Mouse (Mus musculus) thymus, postnatal 10 days (tissue): Measurements from ENCODE around the gene Mocs2.

Experiments
- DNase-seq, 2 experiments: peaks; one replicate each; pipeline ENCODE4 v3.0.0; 2021; ENCODE audit warnings: low spot score in 2 of 2

Gene Mocs2

DNA sequence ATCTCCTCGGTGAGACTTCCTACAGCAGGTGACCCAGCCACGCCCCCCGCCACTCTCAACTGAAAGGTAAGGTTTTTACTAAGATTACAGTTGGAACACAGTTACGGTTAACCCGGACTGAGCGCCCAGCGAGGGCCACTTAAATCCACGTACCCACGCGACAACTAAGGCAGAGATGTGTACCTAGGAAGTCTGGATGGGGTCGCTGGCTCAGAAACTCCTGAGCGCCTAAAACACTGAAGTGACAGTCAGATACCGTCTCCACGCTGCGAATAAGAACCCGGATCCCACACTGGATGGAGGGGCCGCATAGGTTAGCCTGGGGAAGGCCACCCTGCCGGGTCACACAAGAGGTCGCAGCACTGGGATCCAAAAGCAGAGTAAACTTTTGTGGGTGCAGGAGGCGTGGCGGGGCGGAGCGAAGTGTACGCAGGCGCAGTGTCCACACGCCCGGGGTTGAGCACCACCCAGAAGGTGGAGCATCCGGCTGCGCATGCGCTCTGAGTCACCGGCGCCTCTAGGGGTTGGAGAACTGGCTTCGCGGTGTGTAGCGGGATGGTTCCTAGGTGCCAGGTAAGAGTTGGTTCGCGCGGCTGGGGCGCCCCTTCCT is at the start of gene Mocs2:
Gene Mocs2 (plus strand): TSS at position 486 of the 610 bp plus-strand sequence.
- peak; percentile 89 to 97 for DNase-seq

DNA sequence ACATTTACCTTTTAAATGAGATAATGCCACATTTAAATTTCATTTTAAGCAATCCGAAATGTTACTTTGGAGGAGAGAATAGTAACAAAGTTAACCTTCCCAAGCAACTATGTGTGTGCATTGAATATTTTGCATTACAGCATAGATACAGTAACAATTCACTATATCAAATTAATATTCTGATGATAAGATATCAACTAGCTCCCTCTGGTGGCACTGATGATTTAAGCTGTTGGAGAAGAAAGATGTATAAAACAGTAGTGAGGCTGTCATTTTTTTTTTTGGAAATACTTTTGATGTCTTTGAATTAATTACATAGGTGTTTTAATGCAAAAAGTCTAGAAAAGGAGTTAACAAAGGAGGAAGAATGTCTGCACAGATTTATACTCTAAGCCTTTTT is 26.5 kb upstream of the Mocs2 start:
- DNase-seq: no peak

DNA sequence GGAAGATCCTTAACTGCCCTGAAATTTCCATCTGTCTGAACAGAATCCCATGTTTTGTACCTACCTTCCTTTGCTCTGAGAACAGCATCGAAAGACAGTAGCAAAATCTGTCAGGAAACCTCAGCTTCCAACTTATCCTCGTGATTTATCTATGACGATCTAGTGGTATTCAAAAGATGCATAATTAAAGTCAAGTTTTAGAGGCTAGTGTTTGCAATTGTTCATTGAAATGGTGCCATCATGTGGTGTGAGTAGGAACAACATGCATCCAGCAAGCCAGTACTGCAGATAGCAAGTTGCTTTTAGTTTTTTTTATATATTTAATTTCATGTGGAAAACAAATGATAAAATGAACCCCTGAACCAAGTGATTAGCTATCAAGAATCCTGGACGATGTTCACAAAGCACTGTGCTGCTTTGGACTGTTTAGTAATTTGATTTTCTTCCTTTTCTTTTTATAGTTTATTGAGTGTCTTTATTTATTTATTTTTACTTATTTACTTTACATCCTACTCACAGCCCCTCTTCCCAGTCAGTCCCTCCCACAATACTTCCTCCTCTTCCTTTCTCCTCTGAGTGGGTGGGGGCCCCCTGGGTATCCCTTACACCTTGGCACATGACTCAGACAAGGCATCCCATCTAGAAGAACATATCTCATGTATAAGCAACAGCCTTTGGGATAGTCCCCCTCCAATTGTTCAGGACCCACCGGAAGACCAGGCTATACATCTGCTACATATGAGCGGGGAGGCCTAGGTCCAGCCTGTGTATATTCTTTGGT is 24.6 kb upstream of the Mocs2 start:
- peak in 1 of 2 experiments; percentile 45 for DNase-seq

DNA sequence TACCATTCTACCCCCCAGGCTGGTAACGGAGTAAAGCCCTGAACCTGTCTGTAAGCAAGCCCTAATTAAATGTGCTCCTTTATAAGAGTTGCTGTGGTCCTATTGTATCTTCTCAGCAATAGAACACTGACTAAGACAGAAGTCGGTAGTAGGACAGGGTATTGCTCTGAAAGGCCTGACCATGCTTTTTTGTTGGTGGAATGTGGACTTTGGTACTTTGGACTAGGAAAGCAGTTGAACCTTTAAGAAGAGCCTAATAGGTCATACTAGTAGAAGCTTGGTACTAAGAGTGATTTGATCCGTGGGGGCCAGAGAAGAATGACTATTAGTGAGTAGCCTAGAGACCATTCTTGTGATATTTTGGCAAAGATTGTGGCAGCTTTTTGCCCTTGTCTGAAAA is 16.2 kb upstream of the Mocs2 start:
- DNase-seq: no peak

DNA sequence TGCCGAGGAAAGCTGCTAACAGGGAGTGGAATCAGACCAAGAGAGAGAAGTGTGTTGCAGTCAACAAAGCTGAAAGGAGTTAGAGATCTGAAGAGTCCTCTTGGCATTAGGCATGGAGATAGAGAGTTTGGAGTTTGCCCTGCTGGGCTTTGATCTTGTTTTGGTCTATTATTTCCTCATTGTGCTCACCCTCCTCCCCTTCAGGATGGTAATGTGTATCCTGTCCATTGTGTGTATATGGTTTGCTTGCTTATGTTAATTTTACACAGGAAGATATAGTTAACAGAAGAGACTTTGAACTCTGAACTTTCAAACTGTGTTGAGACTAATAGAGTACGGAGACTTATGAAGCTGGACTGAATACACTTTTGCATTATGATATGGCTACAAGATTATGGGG is 15.1 kb upstream of the Mocs2 start:
- DNase-seq: no peak

DNA sequence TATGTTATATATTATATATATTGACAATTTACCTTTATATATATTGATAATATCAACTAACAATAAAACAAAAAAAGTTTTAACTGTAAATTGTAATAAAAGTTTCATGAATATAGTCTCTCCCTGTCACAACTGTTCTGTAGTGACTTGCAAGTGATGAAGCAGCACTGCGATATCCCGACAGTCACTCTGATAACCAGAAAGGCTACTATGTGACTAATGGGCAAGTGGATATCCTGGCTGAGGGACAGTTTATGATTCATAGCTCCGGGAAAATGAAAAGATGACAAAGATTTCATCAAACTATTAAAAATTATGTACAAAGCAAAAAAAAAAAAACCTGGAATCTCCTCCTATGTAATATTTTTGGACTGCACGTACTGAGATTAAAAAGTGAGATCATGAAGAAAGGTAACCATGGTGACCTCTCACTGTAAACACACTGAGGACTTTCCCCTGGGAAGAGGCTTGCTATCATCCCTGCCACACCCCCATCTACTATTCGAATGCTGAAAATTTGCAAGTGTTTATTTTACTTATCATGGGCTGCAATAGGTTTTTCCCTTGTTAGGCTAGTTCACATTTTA is 8.3 kb upstream of the Mocs2 start:
- DNase-seq: no peak

DNA sequence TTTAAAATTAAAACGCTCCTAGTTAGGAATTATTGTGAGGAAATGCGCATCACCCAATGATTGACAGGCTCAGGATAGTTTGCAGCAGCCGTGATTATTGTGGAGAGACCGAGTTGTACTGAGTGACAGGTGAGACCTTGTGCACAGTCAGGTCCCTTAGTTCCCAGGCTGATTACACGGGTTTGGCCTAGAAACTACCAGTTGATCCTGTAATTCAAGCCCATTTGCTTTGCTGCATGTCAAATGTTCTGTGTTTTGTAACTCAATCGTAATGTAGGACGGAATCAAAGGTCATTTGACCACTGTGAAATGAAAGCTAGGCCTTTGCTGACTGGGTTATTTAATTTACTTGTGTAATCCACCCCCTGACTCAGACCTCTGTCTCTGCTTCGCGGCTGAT is 477 bp downstream of the Mocs2 start:
- DNase-seq: no peak

DNA sequence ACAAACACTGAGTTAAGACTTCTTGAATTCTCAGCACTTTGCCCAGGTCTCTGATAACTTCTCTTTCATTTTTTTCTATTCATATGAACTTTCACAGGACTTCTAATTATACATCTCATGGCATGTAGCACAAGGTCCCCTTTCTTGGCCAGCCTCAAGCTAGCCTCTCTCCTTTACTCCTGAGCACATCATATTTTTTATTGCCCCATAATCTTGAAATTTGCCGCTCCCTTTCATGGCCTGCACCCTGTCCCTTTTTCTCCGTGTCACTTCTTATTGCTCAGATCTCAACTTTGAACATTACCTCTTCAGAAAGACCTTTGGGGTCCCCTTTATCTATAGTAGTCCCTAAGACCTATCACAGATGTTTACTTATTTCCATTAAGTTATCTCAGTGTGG is 4.8 kb downstream of the Mocs2 start:
- DNase-seq: no peak

DNA sequence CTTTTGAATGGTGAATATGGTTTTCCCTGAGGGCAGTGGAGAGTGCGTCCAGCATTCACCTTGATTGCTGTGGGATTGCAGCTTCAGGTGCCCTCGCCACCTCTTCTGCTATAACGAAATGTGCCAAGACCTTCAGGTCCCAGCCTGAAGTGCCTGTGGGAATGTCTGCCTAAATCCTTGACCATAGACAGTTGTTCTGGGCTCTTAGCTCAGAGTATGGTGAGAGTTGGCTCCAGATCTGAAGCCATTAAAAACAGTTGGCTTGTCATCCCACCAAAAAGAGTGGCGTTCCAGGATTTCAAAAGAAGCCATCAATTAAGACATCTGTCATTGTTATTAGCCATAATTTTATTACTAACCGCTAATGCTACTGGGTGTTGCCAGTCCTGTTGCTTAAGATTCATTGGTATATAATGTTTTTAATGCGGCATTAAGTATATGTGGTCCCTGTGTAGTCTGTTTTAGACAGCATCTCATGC is 7.4 kb downstream of the Mocs2 start:
- DNase-seq: no peak

DNA sequence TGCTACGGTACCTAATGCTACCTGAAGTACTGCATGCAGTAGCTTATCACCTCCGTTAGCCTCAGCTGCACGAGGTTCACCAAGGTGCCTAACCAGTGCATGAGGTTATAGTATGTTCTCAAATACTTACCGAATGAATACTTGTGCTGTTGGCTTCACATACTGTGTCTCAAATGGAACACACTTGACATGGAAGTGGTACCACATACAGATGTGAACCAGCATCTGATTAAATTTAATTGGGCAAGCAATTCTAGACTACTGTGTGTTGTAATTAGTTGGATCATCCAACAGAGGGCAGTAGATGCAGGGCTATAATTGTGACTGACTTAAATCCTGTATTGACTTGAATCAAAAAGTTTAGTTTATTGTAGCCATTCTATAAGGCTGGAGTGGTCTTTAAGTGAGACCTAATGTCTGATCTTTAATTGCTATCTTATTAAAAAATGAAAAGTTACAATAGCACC is 13.4 kb downstream of the Mocs2 start:
- DNase-seq: peak in 1 of 2 experiments; percentile 45

DNA sequence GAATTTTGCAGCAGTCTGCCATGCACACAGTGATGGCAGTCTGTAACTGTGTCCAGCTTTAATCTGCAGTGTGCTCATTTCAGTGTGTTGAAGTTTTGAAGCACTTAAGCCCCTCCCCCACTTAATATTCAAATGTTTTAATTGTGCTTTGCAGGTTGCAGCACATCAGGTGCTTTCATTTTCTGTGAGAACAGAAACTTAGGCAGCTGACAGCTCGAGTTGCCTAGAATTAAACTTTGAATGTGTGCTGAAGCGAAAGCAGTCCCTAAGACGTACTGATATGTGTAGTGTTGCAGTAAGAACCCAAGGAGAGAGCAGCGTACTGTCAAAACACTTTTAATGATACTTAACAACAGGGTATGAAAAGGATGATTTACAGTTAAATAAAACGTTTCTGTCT is 14.7 kb downstream of the Mocs2 start:
- DNase-seq: no peak

DNA sequence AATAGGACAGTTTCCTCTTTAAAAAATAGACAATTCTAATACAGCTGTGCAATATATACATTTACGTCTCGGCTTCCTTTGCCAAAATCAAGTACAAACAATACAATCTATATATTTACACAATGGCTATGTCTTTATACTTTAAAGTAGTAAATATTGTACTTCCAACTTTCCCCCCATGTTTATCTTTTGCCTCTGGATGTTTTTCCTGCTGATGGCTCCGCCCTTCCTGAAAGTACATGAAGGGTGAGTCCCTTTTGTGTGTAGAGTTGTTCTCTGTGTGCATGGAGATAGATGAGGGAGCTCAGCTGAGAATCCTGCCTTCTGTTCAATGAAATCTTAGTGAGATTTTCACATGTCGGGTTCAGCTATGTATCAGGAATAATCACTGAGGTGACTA is 15.3 kb downstream of the Mocs2 start:
- DNase-seq: no peak

DNA sequence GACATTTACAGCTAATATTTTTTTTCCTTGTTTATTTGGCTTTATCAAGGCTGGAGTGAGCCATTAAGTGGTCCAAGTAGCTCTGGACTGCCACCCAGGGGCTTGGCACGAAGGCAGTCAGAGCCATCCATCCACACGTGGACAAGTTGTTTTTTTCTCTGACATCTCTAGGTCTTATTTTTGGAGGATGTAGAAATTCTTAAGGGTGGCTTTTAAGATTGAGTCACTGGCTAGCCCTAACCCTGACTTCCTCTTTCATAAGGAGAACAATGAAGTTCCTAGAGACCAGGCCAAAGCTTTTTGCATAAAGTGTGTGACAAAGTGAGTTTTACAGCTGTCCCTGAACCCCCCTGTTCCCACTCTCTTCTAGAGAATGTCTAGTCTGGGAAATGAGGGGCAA is 16.5 kb downstream of the Mocs2 start:
- DNase-seq: no peak

DNA sequence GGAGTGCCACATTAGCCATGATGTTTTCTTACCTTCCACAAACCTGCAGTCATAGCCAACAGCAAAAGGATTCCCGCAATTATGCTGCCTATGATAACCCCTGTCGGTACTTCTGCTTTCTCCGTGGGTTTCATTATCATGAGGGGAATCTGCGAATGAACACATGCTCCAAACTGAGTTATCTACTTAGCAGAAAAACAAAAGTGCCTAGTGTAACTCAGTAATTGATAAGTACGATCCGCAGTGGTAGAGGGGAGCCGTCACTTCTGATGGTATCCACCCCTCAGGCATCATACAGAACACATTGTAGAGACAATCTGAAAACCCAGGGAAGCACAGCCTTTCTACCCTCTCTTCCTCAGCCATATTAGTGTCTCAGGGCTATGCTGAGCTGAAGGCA is 19.0 kb downstream of the Mocs2 start:
- no peak for DNase-seq

DNA sequence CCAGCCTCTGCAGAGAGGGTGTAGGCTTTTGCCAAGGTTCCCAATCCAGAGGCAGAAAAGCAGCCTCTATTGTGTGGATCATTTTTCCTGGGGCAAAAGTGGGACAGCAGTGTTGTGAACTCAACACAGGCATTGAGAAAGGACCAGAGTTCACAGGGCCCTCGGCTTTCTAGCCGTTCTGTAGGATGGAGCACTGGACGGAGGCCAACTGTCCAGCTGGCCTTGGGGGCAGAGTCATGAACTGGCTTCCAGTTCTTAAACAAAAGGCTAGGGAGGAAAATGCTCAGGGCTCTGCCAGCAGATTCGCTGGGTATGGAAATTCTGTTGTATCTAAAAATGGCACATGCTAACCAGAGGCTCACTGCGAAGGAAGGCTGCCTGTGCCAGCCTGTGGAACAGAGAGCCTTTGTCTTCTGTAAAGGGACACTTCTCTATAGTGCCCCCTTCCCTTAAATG is 20.5 kb downstream of the Mocs2 start:
- no peak for DNase-seq

DNA sequence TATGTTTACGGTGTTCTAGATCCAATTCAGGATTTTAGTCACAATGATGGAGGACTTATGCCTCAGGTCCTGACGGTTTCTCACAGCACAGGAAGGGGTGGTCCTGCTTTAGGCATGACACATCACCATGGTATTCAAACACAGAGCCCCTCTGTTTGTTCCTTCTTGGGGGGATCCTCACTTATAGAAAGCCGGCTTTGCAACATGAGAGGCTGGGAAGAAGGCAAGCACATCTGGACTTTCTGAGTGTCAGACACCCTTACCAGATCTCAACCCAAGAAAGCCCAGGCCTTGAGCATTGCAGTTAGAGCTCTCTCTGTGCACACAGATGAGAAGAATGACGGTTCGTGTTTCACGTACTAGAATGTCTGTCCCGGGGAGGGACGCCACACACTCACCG is 21.1 kb downstream of the Mocs2 start:
- no peak for DNase-seq

DNA sequence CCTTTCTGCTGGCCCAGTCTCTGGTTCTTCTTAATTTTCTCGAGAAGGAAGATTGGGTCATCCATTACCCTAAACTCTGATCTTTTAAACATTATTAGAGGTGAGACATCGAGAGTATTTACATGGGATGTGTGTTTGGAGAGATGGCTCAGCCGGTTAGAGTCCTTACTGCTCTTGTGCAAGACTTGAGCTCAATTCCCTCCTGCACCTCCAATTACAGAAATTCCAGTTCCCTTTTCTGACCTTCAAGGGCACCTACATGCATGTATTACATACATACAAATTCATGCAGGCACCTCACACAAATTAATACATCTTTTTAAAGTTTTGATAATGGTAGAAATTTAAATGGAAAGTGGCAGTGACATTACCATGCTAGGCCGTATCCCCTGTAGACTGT is 22.5 kb downstream of the Mocs2 start:
- DNase-seq: no peak

DNA sequence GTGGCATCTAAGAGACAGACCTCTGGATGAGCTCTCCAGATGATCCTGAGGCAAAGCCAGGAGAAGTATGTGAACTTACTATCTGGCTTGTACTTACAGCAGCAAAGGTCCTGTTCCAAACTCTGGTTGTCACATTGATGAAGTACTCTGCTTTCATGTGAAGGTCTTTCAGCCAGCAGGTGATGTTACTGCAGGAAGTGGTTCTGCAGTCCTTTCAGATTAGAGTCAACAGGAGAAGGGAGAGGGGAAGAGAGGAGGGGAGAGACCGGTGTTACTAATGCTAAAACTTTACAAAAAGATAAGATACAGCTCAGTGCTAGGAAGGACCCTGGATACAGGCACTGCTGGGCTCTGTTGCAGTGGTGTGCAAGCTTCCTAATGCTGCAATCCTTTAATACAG is 25.3 kb downstream of the Mocs2 start:
- no peak for DNase-seq

DNA sequence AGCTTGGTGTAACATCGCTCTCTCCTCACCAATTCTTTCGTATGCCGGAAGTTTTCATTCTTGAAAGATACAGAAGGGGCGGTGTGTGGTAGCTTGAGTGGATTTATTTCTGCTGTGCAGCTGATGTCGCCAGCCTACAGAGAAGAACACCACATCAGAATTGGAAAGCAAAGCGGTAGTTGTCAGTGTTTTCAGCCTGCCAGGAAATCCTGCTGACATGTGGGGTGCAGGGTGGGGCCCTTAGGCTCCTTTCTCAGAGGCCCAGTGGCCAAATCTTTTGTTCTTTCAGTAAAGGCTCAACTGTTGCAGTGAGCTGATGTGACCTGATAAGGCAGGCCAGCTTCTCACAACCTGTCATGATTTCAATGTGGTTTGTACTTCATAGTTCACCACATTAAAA is 27.8 kb downstream of the Mocs2 start:
- peak; percentile 20 to 23 for DNase-seq

DNA sequence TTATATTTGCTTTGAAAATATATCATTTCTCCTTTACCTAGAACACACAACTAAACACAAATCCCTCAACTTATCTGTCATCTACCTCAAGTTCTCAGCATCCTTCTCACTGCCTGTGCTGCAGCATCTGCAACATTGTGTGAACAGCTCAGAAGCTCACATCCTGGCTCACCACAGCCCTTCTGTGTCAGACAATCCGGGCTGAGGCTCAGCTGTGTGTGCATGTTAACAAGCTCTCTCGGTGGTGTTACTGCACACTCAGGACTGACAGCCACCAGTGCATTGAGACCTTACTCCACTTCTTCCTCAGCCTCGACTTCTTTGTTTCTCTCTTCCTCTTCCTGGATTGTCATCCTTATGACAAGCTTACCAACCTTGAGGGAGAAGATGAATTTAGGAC is 30.9 kb downstream of the Mocs2 start:
- no peak for DNase-seq

DNA sequence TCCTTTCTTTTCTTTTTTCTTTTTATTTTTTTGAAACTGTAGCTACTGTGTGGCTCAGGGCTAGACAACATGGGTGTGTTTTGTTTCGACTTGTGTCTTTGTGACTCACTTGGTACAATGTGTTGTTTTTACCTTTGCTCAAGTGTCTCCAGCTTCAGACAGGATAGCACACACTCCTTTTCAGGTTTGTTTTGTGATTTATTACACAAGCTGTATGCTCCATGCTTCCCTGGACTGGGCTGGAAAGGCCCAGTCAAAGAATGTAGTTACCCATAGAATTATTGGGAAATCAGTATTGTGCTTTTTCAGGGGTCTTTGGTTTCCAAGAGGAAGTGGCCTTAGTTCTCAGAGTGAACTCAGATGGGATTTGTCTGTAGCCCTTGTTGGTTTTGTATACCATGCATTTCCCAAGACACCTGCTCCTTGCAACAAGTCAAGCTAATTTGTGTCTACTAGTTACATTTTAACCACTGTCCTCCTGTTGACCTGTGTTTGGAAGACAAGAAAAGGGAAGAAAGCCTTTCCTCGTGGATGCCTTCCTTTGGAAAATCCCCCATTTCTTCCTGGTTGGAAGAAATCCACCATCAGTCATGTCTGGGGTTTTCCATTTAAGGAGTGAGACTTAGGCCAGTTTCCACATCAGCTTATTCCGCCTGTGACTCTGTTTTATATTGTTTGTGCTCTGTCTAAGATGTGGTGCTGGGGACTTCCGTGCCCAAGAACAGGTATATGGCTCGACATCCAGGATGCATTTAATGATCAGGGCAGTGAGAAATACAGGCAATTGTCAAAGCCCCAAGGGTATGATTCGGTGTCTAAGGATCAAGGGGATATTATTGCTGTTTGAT is 34.5 kb downstream of the Mocs2 start:
- DNase-seq: no peak

DNA sequence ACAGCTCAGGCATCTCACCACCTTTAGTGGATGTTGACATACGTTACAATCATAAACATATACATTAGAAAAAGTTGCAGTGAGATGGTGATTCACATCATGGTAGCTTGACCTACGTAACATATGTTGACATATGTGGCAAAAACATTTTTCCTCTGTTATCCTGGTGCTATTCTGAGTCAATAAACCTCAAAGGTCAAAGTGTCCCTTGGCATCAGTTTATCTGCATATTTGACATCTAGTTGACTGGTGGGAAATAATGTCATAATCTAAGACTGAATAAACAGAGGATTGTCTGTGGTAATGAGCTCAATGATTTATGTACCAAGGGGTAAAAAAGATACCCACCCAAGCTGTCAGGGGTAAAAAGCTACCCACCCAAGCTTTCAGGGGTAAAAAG is 35.1 kb downstream of the Mocs2 start:
- no peak for DNase-seq
